Mouse (Mus musculus) testis, adult 2 months (tissue): ENCODE measurements at regions not wholly inside any gene's neighbourhood (a gene's known extent, or its start where the extent isn't known, plus 50 kb on each side); places are given as distances from the start of the nearest gene placed in this dataset.

Experiments
- CTCF ChIP-seq: fragments of 200-500 bp; IDR thresholded peaks from 2 replicates; pipeline ENCODE4 v1.5.1; 2012; ENCODE audit warnings: low read depth, mild to moderate bottlenecking, inconsistent platforms, low read length, moderate library complexity; ENCODE audit not compliant: control insufficient read depth, insufficient read depth, insufficient replicate concordance
- POLR2A ChIP-seq: fragments of 200-500 bp; IDR thresholded peaks from 2 replicates; pipeline ENCODE4 v1.6.1; 2012; ENCODE audit warnings: low read depth, mild to moderate bottlenecking, inconsistent platforms, low read length, moderate library complexity; ENCODE audit not compliant: control insufficient read depth

DNA sequence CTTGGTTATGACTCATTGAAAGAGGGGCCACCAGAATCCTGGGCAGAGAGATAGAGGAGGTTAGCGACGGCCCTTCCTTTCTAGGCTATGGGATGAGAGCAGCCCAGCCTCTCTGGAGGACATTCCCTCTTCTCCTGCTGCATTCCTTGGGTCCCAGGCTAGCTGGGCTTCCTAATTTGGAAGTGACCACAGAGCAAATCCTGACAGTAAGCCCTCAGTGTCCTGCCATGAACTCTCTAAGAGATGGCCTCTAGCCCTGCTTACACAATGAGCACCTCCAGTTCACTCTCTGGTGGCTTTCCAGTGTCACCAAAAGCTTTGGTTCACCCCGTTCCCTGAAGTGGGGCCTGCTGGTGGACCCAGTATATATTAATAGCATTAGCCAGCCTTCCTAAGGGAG, 64.1 kb upstream of the Rmdn2 start:
- TF ChIP-seq POLR2A (no peak), CTCF (no peak)
